Mouse (Mus musculus) kidney, adult 18-20 months (tissue): ENCODE data around the gene Gm28048.

Source experiments
- DNase-seq: peaks from one replicate; pipeline ENCODE4 v3.0.0; 2021

Gm28048 gene

GRCm38 (mm10) chr11:22857705-22858440, 124.0 kb downstream of the Gm28048 start:
- peak; percentile 69 for DNase-seq

GRCm38 (mm10) chr11:22857106-22857704, 124.7 kb downstream of the Gm28048 start:
- DNase-seq = no peak

GRCm38 (mm10) chr11:22856371-22856965, 125.4 kb downstream of the Gm28048 start:
- DNase-seq = no peak

- DNase-seq = no peak
These were observed 127.3 kb downstream of the Gm28048 start for GRCm38 (mm10) chr11:22854571-22854970.

DNA sequence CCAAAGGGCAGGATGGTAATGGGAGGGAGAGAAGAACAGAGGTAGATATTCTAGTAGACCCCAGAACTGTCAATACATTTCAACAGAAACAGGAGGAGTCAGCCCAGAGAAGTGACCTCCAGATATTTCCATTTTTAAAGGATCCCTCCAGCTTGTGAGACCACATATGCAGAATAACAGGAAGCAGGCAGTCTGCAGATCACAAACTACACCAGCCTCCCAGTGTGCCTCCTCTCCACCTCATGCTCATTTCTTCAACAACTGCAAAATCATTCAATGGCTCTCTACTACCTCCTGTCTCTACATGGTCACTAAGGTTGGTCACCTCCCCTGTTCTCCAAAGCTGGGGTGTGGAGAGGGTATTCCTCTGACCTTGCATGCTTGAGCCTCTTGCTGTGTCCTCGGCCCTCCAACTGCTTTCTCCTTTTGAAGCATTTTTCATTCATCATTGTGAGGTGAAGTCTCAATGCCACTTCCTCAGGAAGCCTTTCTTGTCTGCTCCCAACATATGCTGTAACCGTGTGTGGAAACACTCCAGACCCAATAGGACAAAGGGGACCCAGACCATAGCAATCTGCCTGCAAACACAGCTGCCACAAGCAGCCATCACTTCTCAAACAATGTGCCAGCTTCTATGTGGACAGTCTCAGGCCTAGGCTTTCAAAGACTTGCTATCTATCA, 128.3 kb downstream of the Gm28048 start:
- no peak for DNase-seq

DNA sequence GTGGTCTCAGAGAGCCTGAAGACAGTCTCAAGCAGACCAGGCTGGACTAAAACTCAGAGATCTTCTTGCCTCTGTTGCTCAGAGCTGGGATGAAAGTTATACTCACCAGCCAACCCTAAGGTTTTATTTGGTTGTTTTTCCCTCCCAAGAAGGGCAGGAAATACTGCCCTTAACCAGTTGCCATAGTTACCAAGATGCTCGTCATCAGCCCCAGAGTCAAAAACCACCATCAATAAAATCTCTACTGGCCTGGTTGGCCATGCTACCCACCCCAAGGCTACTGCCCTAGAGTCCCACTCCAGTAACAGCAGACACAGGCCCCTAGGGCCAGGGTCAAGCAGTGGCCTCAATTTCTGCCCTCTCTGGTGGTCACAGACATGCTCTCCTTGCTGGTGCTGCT, 129.4 kb downstream of the Gm28048 start:
- DNase-seq = no peak

- DNase-seq = no peak
These were observed 130.5 kb downstream of the Gm28048 start for GRCm38 (mm10) chr11:22851416-22851815.

- peak; percentile 68 for DNase-seq
These were observed 131.8 kb downstream of the Gm28048 start for GRCm38 (mm10) chr11:22850077-22850476.

- no peak for DNase-seq
These were observed 133.2 kb downstream of the Gm28048 start for GRCm38 (mm10) chr11:22848649-22849195.

GRCm38 (mm10) chr11:22847732-22848648, 133.9 kb downstream of the Gm28048 start:
- peak; percentile 75 for DNase-seq

DNA sequence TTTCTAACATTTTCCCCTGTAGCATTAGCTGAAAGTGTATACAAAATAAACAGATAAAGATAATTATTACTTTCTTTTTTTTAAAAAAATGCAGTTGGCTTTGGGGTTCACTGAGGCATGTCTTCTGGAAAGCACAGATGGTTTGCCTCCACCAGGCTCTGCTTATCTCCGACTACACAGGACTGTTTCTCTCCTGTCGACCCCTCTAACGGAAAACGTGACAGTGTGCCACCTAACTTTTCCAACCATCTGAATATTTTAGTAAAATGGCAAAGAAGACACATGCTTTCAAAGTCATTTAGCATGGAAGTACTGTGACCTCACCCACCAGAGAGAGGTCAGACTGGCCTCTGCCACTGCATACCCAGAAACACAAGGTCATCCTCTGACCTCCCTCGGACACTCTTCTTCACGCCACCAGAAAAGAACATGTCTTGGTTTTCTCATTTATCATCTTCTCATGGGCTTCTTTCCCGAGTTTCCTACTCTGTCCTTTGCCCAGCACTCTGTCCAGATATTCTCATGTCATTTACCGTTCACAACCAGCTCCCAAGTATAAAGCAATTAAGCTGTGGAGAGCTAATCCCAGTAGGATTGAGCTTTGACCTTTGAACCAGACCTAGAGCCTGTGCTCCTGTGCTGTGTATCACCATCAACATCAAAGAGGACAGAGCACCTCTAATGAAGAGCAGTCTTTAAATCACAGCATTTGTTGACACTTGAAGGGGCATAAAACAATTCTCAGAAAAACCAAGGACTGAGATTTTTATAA, 134.7 kb downstream of the Gm28048 start:
- no peak for DNase-seq

DNA sequence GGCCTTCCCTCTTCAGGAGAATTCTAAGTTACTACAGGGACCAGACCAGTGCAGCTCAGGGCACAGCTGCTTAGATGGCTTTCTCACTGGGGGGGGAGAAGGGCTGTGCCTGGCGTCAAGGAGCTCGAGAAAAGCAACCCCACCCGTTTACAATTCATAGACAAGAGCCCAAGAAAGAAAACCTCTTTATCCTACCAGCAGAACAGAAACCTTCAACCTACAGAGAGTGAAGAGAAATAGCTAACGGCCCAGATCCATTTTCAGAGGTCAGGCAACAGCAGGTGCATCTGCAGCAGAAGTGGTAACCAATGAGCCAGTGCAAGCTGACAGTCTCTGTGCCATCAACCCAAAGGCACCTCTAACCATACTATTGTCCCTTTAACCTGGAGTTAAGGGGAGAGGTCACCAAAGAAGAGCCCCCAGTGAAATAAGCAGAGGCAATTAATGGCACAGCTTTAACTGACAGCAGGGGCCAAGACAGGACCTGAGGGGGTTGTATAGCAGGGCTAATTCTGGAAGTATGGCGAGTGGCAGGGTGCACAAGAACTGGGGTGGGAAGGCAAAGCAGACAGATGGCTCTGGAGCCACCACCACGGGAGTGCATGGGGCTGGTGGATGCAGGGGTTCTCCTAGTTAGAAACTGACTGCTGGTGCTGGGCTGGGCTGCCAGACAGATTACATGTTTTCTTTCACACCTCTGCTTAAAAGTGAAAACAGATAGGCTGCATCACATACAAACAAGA, 135.6 kb downstream of the Gm28048 start:
- DNase-seq = no peak

- no peak for DNase-seq
These were observed 136.9 kb downstream of the Gm28048 start for GRCm38 (mm10) chr11:22844754-22845718.

GRCm38 (mm10) chr11:22839456-22839855, 142.4 kb downstream of the Gm28048 start:
- DNase-seq = no peak

- DNase-seq = no peak
These were observed 143.5 kb downstream of the Gm28048 start for GRCm38 (mm10) chr11:22838361-22838760.

GRCm38 (mm10) chr11:22836269-22836668, 145.6 kb downstream of the Gm28048 start:
- no peak for DNase-seq

- no peak for DNase-seq
These were observed 149.3 kb downstream of the Gm28048 start for GRCm38 (mm10) chr11:22832600-22832999.

GRCm38 (mm10) chr11:22831916-22832315, 150.0 kb downstream of the Gm28048 start:
- DNase-seq = no peak

- DNase-seq = no peak
These were observed 151.2 kb downstream of the Gm28048 start for GRCm38 (mm10) chr11:22830684-22831083.
